Mouse (Mus musculus) heart, postnatal 0 days (tissue): ENCODE results near the gene Tceal8.

Experiments
- CTCF ChIP-seq: IDR thresholded peaks from 2 replicates; pipeline ENCODE4 v1.5.1; 2016; ENCODE audit warnings: antibody characterized with exemption, control low read depth, low read depth
- EP300 ChIP-seq: IDR thresholded peaks from 2 replicates; pipeline ENCODE4 v1.6.1; 2016; ENCODE audit warnings: antibody characterized with exemption, low read depth

GRCm38 (mm10) chrX:136143711-136144110 lies 28.4 kb downstream of the Tceal8 start:
- TF ChIP-seq CTCF (no peak), EP300 (no peak)
